Mouse (Mus musculus): ENCODE data around the gene Lrig3.
A peak's percentile ranks its signal among the peaks of the same experiment; 100 is the strongest.

Lrig3 gene

DNA sequence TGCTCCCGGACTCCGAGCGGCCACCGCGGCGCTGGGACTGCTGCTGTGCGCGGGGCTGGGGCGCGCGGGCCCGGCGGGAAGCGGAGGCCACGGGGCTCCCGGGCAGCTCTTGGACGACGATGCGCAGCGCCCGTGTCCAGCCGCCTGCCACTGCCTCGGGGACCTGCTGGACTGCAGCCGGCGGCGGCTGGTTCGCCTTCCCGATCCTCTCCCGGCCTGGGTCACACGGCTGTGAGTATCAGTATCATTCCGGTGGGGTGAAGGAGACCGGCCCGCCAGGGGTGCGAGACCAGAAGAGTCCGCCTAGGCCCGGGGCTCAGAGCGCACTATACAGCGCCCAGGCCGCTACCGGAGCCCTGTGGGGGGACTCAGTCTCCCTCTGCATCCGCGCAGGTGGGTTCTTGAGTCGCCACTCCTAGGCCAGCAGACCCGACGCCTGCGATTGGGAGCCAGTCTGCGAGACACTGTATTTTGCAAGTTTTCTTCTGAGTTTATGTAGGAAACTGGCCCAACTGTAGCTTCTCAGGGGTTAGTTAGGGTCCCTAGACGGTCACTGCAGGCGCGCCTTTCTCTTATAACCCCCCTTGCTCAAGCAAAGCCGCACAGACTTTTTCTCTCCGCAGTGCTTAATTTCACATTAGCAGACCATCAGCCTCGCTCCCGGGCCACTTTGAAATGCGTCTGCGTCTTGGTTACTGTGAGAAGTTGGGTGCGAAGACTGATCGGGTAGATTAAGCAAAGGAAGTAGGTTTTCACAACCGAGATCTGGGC, 698 bp downstream of the Lrig3 start:
- peak; percentile 59 for DNase-seq

DNA sequence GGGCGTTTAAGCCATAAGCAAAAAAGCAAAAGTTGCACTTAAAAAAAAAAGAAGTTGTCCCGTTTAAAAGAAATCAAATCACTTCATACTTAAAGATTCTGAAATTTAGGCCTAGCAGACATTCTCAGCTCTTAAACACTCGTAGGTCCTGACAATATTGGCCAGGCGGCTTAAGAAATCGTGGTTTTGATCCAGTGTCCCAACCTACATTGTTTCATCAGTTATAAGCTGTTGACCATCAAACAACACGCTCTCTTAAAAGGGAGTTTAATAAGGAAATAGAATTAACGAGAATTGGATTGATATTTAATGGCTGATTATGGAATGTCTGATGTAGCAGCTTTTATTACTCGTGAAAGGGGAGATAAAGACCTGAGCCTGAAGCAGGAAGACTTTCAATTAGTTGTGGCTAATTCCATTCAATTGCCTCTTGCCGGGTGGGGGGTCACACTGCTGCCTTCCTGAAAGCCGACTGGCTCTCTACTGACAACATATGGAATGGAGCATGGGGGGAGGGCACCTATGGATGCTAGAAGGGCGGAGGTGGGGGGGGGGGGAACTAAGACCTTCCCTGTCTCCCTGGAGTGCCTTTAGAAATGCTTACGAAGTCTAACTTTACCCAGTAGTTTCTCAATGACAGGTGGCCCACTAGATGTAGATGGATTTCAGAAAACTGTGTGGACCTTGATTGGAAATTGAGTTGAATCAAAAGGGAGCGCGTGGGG, 1.6 kb downstream of the Lrig3 start:
- peak; percentile 51 for DNase-seq

DNA sequence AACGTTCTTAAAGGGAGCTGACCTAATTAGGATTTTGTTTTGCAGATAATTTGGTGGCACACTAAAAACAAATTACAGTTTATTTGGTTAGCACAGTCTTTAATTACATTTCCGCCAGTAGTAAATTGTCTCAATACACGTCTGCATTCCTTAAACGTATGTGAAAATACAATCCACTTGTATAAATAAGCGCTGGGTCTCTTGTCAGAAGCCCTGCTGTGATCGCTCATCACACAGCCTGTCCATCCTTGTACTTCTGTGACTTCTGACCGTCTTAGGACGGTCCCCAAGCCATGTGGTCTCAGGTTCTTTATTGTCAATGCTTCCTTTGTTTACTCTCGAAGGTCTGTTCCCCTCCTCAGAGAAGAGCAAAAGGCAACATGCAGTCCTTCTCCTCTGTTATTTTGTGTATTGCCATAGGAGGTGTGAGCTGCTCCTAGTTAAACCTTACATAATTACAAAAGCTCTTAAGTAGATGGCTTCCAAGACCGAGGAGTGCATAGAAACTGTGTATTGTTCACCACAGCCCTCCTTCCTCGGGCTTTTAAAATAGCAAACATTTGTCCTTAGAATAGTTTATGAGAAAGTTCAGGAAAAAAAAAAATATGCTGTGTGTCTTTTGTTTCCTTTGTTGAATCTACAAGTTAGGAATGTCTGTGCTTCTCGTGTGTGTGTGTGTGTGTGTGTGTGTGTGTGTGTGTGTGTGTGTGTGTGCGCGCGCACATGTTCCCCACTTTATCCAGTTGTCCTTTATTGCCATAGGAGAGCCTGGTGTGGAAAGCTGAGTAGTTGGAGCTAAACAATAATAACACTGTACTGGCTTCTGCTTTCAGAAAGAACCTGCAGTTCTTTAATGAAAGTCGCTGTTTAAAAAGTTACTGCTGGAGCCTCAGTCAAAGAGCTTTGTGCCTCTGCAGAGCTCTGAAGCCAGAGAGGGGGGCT, 2.5 kb downstream of the Lrig3 start:
- DNase-seq, result peak; percentile 58

DNA sequence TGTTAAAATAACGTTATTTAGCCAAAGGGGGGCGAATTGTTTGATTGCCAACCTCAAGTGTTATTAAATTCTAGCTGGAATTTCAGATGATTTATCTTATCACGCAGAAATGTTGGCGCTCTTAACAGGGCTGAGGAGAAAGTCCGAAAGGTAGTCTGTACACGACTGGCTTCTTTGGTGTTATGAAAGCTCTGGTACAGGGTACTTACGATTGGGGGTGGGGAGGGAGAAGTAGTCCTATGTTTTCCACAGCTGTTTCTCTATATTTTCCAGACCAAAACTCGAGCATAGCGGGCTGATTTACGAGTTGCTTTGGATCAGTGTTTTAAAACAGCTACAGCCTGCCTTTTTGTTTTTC, 3.1 kb downstream of the Lrig3 start:
- DNase-seq, result no peak

DNA sequence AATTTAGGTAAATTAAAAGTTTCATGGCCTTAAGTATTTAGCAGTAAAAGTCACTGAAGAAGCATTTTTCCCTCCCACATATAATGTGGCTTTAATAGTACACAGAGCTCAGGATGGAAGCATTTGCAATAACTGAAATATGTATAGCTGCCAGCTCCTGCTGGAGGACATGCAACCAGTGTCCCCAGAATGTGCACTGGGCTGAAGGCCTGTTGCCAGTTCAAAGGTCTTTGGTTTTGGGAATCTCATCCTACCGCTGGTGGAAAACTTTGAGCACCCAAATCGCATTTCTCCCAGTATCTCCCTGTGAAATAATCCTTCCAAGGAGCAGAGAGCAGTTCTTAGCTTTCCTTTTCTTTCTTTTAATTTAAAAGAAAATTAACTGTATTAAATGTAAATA, 4.1 kb downstream of the Lrig3 start:
- no peak for DNase-seq

DNA sequence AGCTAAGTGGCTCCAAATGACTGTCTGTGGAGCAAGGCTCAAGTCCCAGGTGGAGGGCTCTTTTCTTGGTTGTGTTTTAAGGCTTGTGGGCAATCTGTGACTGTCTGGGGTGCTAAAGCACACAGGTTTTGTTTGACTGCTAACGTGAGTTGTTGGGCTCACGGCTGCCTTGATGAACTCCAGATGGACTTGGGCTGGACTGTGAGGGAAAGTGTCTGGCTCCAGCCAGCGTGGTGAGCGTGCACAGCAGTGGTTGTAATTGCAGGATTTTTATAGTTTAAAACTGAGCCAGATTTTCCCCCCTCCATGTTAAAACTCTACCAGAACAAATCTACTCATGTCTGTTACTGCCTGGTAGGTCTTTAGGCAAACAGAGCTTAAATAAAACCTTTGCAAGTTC, 4.5 kb downstream of the Lrig3 start:
- DNase-seq, result no peak

DNA sequence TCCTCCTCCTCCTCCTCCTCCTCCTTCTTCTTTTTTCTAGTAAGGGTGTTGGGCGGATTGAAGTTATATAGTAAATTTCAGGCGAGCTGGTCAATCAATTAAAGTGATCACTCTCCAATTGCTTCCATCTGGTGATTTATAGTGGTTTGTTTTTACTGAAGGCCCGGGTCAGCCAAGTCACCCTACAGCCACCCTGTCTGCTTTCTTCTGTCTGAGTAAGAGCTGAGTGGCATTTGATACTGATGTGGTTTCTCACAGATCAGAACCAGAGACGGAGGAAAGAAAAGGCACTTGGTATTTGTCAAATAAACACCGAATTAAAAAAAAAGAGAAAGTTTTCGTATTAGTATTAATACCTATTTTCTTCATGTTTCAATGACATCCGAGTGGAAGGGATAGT, 7.8 kb downstream of the Lrig3 start:
- no peak for DNase-seq

DNA sequence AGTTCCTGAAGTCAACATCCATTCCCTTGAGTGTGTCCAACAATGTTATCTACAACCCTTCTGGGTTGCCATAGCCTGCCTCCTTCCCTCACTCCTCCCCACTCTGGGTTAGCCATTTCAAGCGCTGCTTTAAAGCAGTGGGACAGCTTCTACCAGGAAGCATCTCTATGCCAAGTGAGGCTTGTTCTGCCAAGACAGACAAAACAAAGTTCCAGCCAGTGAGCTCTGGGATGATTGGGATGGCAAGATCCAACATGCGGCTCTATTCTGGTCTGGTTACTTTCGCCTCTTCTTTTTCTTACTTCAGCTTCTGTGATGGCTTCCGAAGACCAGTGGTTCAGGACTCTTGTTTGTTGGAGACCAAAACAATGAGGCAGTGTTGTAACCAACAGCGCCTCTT, 16.0 kb downstream of the Lrig3 start:
- DNase-seq, result no peak

DNA sequence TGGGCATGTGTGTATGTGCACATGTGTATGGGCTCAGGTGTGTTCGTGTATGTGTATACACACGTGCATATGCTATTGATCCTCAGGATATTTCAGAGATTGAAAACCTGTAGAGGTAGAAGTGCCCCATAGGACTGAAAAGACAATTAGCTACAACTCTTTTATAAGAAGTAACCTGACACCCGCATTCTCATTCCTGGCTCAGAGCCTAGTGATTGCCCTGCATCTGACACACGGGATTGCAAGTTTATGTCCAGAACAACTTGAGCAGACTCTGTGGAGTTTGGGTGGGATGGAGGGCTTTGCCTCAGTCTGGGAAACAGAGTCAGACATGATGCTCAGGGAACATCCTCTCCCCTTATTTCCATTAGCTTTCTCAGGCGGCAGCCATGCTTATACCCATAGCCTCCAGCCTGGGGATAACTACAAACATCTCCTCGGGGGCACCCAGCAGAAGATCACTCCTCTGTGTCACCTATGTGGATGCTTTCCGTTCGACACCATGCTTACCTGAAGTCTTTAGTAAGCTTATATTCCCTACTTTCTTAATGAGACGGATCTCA, 18.6 kb downstream of the Lrig3 start:
- DNase-seq, result no peak

DNA sequence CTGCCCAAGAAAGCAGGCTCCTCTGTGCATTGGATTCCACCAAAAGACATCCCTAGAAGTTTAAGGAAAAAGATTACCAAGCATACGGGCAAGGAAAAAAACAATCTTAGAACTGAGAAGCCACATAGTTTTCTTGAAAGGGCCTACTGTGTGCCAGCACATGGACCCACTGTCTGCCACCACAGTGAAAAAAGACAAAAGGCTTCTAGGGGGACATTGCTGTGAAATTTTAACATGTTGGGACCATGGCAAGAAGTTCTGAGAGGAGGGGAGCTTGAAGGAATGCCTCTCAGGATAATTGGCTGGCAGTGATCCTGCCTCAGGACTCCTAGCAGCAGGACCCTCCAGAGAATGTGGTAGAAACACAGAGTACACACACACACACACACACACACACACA, 19.8 kb downstream of the Lrig3 start:
- DNase-seq, result no peak

DNA sequence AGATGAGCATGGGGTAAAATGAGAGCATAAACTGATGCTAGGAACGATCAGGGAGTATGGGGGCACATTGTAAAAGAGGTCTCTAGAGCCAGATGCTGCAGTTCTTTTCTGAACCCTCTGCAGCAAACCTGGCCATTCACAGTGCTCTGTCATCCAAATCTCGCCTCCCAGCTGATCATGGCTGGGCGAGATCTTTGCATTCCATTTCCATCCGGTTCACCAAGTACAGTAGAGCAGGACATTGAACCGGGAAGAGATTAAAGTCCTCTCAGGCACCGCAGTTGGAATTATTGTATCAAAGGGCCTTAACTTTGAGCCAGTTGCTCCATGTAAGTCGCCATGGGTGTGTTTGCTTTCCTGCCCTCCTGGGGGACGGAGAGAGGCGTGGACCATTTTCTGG, 20.5 kb downstream of the Lrig3 start:
- DNase-seq, result no peak

DNA sequence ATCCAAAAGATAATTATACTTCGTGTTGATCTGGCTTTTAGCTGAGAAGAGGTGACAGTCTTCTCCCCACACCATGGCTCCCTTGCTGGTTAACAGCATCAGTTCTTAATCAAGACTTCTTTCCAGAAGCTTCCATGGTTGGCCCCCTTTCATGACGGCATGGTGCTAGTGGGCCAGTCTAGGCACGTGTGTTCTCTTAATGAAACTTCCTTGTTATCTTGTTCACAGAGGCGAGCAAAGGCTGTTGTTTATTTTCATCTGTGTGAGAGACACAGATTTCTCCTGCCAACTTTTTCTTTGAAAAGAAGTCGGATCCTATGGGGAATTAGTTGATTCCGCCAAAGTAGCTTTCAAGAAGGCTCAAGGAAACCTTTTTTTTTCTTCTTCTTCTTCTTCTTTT, 21.3 kb downstream of the Lrig3 start:
- DNase-seq, result no peak

DNA sequence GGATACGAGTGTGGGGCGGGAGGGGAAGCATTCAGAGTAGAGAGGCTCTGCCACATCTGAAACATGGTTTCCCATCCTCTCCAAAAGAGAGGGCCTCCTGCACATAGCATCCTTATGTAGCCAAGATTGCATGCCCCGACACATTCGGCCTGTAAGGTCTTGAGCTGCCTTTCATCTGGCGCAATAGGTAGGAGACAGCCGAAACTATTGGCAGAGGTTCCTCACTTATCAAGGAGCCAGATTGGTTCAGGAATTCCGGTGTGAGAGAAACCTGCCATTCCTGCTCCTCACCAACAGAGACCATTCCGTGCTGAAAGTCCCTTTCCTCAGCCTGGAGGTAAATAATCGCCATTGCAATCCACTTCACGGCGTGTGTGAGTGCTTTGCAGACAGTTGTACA, 22.1 kb downstream of the Lrig3 start:
- DNase-seq, result no peak

DNA sequence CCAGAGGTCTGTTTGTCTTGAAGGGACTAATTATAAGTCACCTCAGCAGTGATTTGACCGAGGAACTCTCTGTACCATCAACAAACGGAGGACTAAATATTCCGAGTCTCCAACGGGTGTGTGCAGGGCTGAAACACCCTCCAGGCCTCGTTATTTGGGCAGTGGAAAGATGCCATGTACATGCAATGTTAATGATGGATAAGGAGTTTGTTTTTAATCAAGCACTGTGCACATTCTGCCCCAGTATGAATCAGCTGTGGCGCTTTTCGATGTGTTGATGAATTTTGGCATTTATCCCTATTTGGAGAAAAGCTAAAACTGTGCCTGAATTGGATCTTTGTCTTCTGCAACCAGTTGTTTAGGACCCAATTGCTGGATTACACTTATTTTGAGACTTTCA, 23.9 kb downstream of the Lrig3 start:
- no peak for DNase-seq

DNA sequence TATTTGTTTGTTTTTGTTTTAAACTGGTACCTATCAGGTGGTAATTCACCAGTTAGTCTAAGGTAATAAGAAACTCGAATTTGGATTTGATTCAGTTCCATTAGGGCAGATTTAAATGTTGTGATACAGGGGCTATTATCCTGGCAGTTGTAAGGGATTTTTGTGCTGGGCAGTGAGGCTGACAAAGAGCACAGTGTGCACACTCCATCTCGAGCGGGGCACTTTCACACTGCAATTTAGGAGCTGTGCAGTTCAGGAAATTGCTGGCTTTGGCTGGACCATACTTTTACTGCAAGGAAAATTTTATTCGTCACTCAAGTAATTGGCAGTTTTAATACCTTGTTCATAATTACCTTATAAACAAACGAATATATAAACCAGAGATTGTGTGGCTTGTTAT, 24.4 kb downstream of the Lrig3 start:
- DNase-seq, result no peak

DNA sequence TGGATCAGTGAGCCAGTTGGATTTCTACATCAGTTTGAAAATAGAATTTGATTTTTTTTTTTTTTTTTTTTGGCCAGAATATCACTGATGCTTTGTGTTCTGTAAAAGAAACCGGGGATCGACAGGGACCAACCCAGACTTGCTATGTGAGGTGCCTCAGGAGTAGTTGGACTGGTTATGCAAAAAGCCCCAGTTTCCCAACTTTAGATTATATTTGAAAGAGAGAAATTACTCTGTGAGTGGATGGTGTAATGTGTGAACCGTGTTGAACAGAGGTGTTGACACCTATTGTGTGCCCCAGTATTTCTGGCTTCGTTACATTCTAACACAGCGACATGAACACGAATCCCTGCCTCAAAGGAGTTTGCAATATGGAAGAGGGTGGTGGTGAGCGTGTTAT, 25.9 kb downstream of the Lrig3 start:
- no peak for DNase-seq

DNA sequence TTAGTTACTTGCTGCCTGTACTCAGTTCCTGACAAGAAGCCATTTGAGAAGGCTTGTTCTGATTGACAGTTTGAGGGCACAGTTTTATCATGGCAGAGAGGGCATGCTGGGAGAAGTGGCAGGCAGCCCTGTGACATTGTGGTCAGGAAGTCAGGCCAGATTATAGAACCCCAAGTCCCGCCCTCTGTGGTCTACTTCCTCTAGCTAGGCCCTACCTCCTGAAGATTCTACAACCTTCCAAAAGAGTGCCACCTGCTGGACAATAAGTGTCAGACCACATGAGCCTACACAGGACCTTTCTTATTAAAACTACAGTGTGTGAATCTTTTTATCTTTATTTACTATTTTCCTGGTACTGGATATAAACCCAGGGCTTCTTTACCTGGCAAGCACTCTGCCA, 28.9 kb downstream of the Lrig3 start:
- DNase-seq, result peak; percentile 79

DNA sequence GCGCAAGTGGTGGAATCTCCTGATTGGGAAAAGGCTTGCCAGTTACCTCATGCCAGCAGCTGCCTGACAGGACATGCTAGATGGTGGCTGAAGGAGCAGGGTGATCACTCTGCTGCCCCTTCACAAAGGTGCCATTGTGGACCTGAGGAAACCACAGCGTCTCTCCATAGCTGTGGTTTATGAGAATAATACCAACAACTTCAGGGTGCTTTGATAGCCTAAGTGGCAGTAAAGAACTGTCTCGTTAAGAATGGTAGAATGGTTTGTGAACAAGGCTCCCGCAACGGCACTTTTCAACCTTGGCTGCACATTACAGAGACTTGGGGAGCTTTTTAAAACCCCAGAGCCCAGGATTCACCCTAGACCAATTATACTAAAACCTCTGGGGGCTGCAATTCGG, 29.7 kb downstream of the Lrig3 start:
- DNase-seq, result peak; percentile 6

DNA sequence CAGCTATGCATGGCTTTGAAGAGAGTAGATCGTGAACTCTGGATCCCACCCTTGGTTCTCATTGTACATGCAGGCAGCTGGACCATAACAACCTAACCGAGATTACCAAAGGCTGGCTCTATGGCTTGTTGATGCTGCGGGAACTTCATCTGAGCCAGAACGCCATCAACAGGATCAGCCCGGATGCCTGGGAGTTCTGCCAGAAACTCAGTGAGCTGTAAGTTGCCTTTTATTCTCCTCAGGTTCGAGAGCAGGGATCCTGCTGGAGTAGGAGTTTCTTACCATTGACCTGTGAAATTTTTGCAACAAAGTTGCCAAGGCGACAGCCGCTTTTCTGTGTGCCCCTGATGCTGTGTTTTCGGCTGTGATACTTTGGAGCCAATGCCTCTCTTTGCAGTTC, 31.0 kb downstream of the Lrig3 start:
- peak; percentile 66 for DNase-seq

DNA sequence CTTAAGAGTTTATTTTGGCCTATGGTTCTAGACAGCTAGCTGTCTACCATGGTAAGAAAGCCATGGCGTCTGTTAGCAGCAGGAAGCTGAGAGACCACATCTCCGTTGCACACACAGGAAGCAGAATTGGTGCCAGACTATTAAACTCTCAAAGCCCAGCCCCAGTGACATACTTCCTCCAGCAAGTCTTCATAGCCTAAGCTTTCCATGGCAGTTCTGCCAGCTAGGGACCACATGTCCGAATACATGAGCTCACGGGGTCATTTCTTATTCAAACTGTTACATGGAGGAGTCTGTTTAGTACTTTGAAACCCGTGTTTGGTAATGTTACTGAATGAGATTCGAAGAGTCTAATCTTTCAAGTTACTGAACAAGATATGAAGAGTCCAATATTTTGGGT, 33.6 kb downstream of the Lrig3 start:
- DNase-seq, result no peak

DNA sequence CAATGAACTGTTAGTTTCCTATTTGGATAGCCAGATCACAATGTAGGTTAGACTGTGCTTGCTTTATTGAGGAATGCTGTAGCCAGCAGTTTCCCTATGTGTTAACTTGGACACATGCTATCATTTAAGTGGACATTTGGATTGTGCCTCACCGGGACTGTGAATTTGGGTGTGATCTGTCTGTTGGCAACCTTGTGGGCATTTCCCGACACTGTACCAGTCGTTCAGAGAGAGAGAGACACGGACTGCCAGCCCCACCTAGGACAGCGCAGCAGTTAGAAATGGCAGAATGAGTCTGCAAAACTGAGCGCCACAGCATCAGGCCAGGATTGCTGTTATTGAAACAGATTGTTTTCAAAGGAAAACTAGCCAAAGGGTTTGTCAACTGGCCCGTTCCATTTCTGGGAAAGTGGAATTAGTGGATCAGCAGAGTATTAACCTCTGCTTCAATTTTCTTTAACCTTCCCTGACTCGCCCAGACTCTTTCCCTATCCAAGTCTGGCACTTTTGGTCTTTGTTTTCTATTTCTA, 35.0 kb downstream of the Lrig3 start:
- DNase-seq, result no peak

DNA sequence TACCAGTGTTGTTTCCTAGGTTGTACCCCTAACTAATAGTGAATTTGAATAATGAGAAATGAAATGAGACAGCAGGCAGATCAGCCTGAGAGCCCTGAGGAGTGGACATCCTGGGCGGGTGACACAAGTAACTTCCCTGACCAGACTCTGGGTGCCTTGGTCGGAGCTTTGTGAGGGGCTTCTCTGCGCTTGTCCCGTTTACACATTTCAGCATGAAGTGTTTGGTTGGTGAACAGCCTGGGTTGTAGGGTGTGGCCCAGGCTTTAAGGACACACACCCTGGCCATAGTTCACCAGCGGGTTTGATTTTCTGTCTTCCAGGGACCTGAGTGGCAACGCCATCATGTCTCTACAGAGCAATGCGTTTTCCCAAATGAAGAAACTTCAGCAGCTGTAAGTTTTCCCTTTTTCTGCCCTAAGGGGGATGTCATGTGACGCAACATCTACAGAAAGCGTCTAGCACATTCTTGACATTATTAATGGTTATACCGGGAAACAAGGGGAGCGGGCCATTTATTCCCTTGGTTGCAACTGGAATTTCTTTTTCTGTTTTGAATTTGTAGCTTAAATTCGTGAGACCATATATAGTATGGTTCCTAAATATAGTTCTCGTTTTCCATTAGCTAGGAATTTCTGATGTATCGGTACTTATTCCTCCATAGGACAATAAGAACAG, 36.2 kb downstream of the Lrig3 start:
- no peak for DNase-seq
